ENCODE assay signal across 22 mouse cellular contexts in genomic region chr4:89359506-89359905, GRCm38 (mm10). TPM values are rescaled to one million over a fixed set of nuclear protein-coding genes. Genes with fewer than 3 reads are reported as not detected.
DNase-seq lines count a peak whose midpoint lies in the region; ATAC-seq and TF ChIP-seq lines count a peak whose summit lies in the region.
"Had no signal": no experiment of that assay in that cellular context is flagged by ENCODE, and none has a peak within 500 bp of the region (broad histone marks: within the 10 kb centered on the region; RNA-seq: fewer than 3 reads in every experiment).

No protein-coding gene starts in this region.

- peaks cover 4% of the 10 kb centered on the region; the same call in 1 of the 2 replicates for H3K4me1 ChIP-seq in lung, embryonic 16.5 days (replicated peaks; ENCODE audit: control insufficient read depth, insufficient read depth, low read length)
- no peaks in the 10 kb centered on the region; the same call in 1 of the 2 replicates for H3K4me1 ChIP-seq in embryonic fibroblast, embryonic 13.5 days (ENCODE audit: control insufficient read depth, insufficient read depth, low read length)
- H3K4me1 ChIP-seq in stomach, embryonic 16.5 days (ENCODE audit: control insufficient read depth, insufficient read depth, low read length): peaks cover 4% of the 10 kb centered on the region; the same call in 1 of the 2 replicates
- H3K4me1 ChIP-seq: embryonic facial prominence, embryonic 10.5 days; forebrain, embryonic 10.5 days; heart, embryonic 12.5 days; hindbrain, embryonic 10.5 days had no signal

- no peaks in the 10 kb centered on the region for H3K27me3 ChIP-seq in lung, embryonic 16.5 days (ENCODE audit: control insufficient read depth, insufficient read depth, low read depth, low read length)
- H3K27me3 ChIP-seq in stomach, embryonic 16.5 days (ENCODE audit: control insufficient read depth, insufficient read depth, low read length): no peaks in the 10 kb centered on the region

- no peak for DNase-seq in lung, postnatal 36 days
- DNase-seq in A20 (ENCODE audit: low read depth, low spot score): peak; percentile 45
- DNase-seq in urinary bladder, adult 2 months (ENCODE audit: low spot score): no peak
- DNase-seq in B cell, adult 2 months: no peak
- DNase-seq in cerebellum, postnatal 4 days (ENCODE audit: low spot score in 2 of 2): no peak
- DNase-seq: adrenal gland, postnatal 10 days; cerebellum, adult 11-12 months; cerebellum, adult 9-11 months; cerebellum, postnatal 36 days; gastrocnemius, adult 2 months; gastrocnemius, postnatal 25 days had no signal

- H3K4me2 ChIP-seq in lung, embryonic 16.5 days (ENCODE audit: low read depth, low read length): no peak overlapping the region
- H3K4me2 ChIP-seq in stomach, embryonic 16.5 days (ENCODE audit: low read depth, low read length): 0 out of 2 replicates have a peak overlapping the region, but pooled peaks have one; percentile 9
- H3K4me2 ChIP-seq: heart, embryonic 12.5 days; hindbrain, embryonic 14.5 days had no signal

- H3K36me3 ChIP-seq in lung, embryonic 16.5 days (ENCODE audit: control insufficient read depth, insufficient read depth, low read length): no peaks in the 10 kb centered on the region
- no peaks in the 10 kb centered on the region for H3K36me3 ChIP-seq in stomach, embryonic 16.5 days (ENCODE audit: control insufficient read depth, insufficient read depth, low read length)
- H3K36me3 ChIP-seq: embryonic facial prominence, embryonic 10.5 days; forebrain, embryonic 10.5 days; heart, embryonic 12.5 days; hindbrain, embryonic 10.5 days had no signal

- peak overlapping the region; percentile 62 for H3K27ac ChIP-seq in lung, embryonic 16.5 days (ENCODE audit: low read length)
- peak overlapping the region; percentile 65 for H3K27ac ChIP-seq in embryonic fibroblast, embryonic 13.5 days (ENCODE audit: insufficient read depth, low read length)
- peak overlapping the region; percentile 82 for H3K27ac ChIP-seq in stomach, embryonic 16.5 days (ENCODE audit: low read length)
- H3K27ac ChIP-seq: embryonic facial prominence, embryonic 10.5 days; forebrain, embryonic 10.5 days; gastrocnemius, adult 2 months; hindbrain, embryonic 10.5 days; hindbrain, embryonic 14.5 days had no signal

- ATAC-seq in lung, embryonic 16.5 days (ENCODE audit: low read depth): no peak
- ATAC-seq in stomach, embryonic 16.5 days (ENCODE audit: insufficient read depth, low FRiP score): no peak
- ATAC-seq: CD4-positive, CD25-positive, alpha-beta regulatory T cell, adult 4 months; forebrain, embryonic 14.5 days had no signal

- no peaks in the 10 kb centered on the region for H3K9me3 ChIP-seq in lung, embryonic 16.5 days (ENCODE audit: control insufficient read depth, low read length)
- H3K9me3 ChIP-seq in stomach, embryonic 16.5 days (replicated peaks; ENCODE audit: control insufficient read depth, low read length): no peaks in the 10 kb centered on the region
- H3K9me3 ChIP-seq: embryonic facial prominence, embryonic 10.5 days; forebrain, embryonic 10.5 days; heart, embryonic 12.5 days; hindbrain, embryonic 10.5 days had no signal

- no peak for TF ChIP-seq POLR2A in embryonic fibroblast, embryonic 13.5 days (IDR thresholded peaks at IDR 0.05; ENCODE audit: low read depth, low read length)

- no peak for TF ChIP-seq CTCF in embryonic fibroblast, embryonic 13.5 days (IDR thresholded peaks at IDR 0.05; ENCODE audit: borderline replicate concordance, insufficient read depth, low read length)

- H3K9ac ChIP-seq in lung, embryonic 16.5 days (ENCODE audit: low read length): no peak overlapping the region
- H3K9ac ChIP-seq in stomach, embryonic 16.5 days (ENCODE audit: low read length): no peak overlapping the region
- H3K9ac ChIP-seq: heart, embryonic 12.5 days; hindbrain, embryonic 14.5 days had no signal

- H3K4me3 ChIP-seq in lung, embryonic 16.5 days (ENCODE audit: low read length): no peak overlapping the region
- H3K4me3 ChIP-seq in embryonic fibroblast, embryonic 13.5 days (ENCODE audit: insufficient read depth, low read length): no peak overlapping the region
- H3K4me3 ChIP-seq in stomach, embryonic 16.5 days (replicated peaks; ENCODE audit: low read length): no peak overlapping the region
- H3K4me3 ChIP-seq: embryonic facial prominence, embryonic 10.5 days; erythroblast, embryonic 14.5 days; forebrain, embryonic 10.5 days; gastrocnemius, adult 2 months; heart, embryonic 12.5 days; hindbrain, embryonic 10.5 days had no signal

- 81% methylated on average over 6 of the region's 6 CpGs for WGBS in lung, embryonic 16.5 days
- 81% methylated on average over 6 of the region's 6 CpGs for WGBS in stomach, embryonic 16.5 days

RNA-seq across cellular contexts. Expression of gene Cdkn2b, which starts 48.7 kb away (rescaled TPM):
- polyA plus RNA-seq in lung, embryonic 16.5 days (2015; fragmentation: Nextera tagmentation; extraction: Ambion mirVana): 6.7 and 9.5 TPM in 2 replicates
- polyA plus RNA-seq in embryonic fibroblast, embryonic 13.5 days (2011; ENCODE audit: insufficient read length, low read depth, missing spikeins): 49.1 and 74.6 TPM in 2 replicates
- polyA plus RNA-seq in stomach, embryonic 16.5 days (2015; fragmentation: Nextera tagmentation; extraction: Ambion mirVana): 11.6 TPM in 2 replicates
- polyA plus RNA-seq in urinary bladder, adult 2 months (2012; rRNA removed): 20.8 and 26.1 TPM in 2 replicates
- polyA plus RNA-seq: erythroblast, embryonic 14.5 days had no signal
